ENCODE assay signal across 26 mouse cellular contexts in the genomic region with DNA sequence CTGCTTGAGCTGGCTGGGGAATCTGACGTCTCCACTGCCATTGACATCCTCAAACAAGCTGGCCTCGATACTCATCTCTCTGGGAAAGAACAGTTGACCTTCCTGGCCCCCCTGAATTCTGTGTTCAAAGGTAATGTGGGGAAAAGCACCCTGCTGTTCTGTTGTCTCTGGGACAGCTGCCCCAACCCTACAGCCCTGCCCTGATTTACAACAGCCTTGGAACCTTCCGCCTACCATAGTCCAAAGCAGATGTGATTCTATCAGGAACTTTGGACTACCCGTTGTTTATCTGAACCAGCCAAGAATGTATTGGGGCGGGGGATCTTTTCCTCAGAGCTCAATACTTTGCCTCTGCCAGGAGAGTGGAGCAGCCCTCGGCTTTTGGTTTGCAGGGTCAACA. TPM values are rescaled to one million over a fixed set of nuclear protein-coding genes. Genes with fewer than 3 reads are reported as not detected.
A peak's percentile ranks its signal among the peaks of the same experiment; 100 is the strongest.
DNase-seq lines count a peak whose midpoint lies in the region; ATAC-seq and TF ChIP-seq lines count a peak whose summit lies in the region.
"Had no signal": no experiment of that assay in that cellular context is flagged by ENCODE, and none has a peak within 500 bp of the region (broad histone marks: within the 10 kb centered on the region; RNA-seq: fewer than 3 reads in every experiment).

No protein-coding gene starts in this region.

- peak; percentile 12; the same call in 1 of the 2 replicates for ATAC-seq in lung, embryonic 16.5 days (ENCODE audit: low read depth)
- ATAC-seq in intestine, embryonic 16.5 days = peak; percentile 80
- peak; percentile 3; the same call in 1 of the 2 replicates for ATAC-seq in stomach, embryonic 16.5 days (ENCODE audit: insufficient read depth, low FRiP score)
- ATAC-seq: midbrain, embryonic 15.5 days had no signal

- no peaks in the 10 kb centered on the region for H3K9me3 ChIP-seq in lung, embryonic 16.5 days (ENCODE audit: control insufficient read depth, low read length)
- H3K9me3 ChIP-seq in intestine, embryonic 16.5 days (ENCODE audit: control insufficient read depth, low read length) = no peaks in the 10 kb centered on the region
- H3K9me3 ChIP-seq in stomach, embryonic 16.5 days (replicated peaks; ENCODE audit: control insufficient read depth, low read length) = no peaks in the 10 kb centered on the region
- H3K9me3 ChIP-seq: embryonic facial prominence, embryonic 12.5 days; forebrain, embryonic 12.5 days; heart, embryonic 12.5 days; hindbrain, embryonic 12.5 days; limb, embryonic 12.5 days; midbrain, embryonic 15.5 days; neural tube, embryonic 12.5 days had no signal

- H3K27me3 ChIP-seq in lung, embryonic 16.5 days (ENCODE audit: control insufficient read depth, insufficient read depth, low read depth, low read length) = no peaks in the 10 kb centered on the region
- no peaks in the 10 kb centered on the region for H3K27me3 ChIP-seq in intestine, embryonic 16.5 days (replicated peaks; ENCODE audit: control insufficient read depth, insufficient read depth, low read length)
- no peaks in the 10 kb centered on the region for H3K27me3 ChIP-seq in stomach, embryonic 16.5 days (ENCODE audit: control insufficient read depth, insufficient read depth, low read length)
- no peaks in the 10 kb centered on the region for H3K27me3 ChIP-seq in heart, adult 2 months (ENCODE audit: control insufficient read depth, insufficient read depth, low read length)
- H3K27me3 ChIP-seq: embryonic facial prominence, embryonic 12.5 days; forebrain, embryonic 12.5 days; heart, embryonic 12.5 days; hindbrain, embryonic 12.5 days; limb, embryonic 12.5 days; midbrain, embryonic 15.5 days; neural tube, embryonic 12.5 days had no signal

- DNase-seq in gastrocnemius, adult 2 months = peak; percentile 8
- no peak for DNase-seq in gastrocnemius, postnatal 14 days
- DNase-seq in lung, adult 2 months = no peak
- no peak for DNase-seq in heart, postnatal 14 days
- DNase-seq in heart, adult 2 months = no peak
- DNase-seq: cerebellum, adult 18-20 months; cerebellum, postnatal 14 days; kidney, adult 9 months; kidney, postnatal 36 days; lung, postnatal 36 days; retina, postnatal 1 day; right cerebral cortex, postnatal 25 days; thymus, adult 2 months; thymus, postnatal 4 days had no signal

- no peak overlapping the region for H3K4me2 ChIP-seq in lung, embryonic 16.5 days (ENCODE audit: low read depth, low read length)
- peak overlapping the region; percentile 26; the same call in 1 of the 2 replicates for H3K4me2 ChIP-seq in intestine, embryonic 16.5 days (ENCODE audit: low read depth, low read length)
- H3K4me2 ChIP-seq in stomach, embryonic 16.5 days (ENCODE audit: low read depth, low read length) = no peak overlapping the region
- H3K4me2 ChIP-seq: embryonic facial prominence, embryonic 12.5 days; forebrain, embryonic 12.5 days; heart, embryonic 12.5 days; hindbrain, embryonic 12.5 days; limb, embryonic 12.5 days; midbrain, embryonic 15.5 days; neural tube, embryonic 12.5 days had no signal

- H3K79me2 ChIP-seq in heart, adult 2 months (replicated peaks; ENCODE audit: control insufficient read depth, insufficient read depth, low read length) = no peaks in the 10 kb centered on the region

- H3K4me1 ChIP-seq in lung, embryonic 16.5 days (replicated peaks; ENCODE audit: control insufficient read depth, insufficient read depth, low read length) = peaks cover 36% of the 10 kb centered on the region
- peaks cover 19% of the 10 kb centered on the region for H3K4me1 ChIP-seq in lung, adult 2 months (ENCODE audit: control insufficient read depth, insufficient read depth, low read length)
- peaks cover 45% of the 10 kb centered on the region for H3K4me1 ChIP-seq in intestine, embryonic 16.5 days (ENCODE audit: control insufficient read depth, insufficient read depth, low read length)
- H3K4me1 ChIP-seq in stomach, embryonic 16.5 days (ENCODE audit: control insufficient read depth, insufficient read depth, low read length) = peaks cover 38% of the 10 kb centered on the region
- H3K4me1 ChIP-seq in heart, adult 2 months (ENCODE audit: control insufficient read depth, insufficient read depth, low read length) = peaks cover 21% of the 10 kb centered on the region
- H3K4me1 ChIP-seq: midbrain, embryonic 15.5 days had no signal

- no peak overlapping the region for H3K27ac ChIP-seq in gastrocnemius, adult 2 months
- H3K27ac ChIP-seq in lung, embryonic 16.5 days (ENCODE audit: low read length) = no peak overlapping the region
- H3K27ac ChIP-seq in intestine, embryonic 16.5 days (ENCODE audit: low read length) = peak overlapping the region; percentile 78
- peak overlapping the region; percentile 39; the same call in 1 of the 2 replicates for H3K27ac ChIP-seq in stomach, embryonic 16.5 days (ENCODE audit: low read length)
- no peak overlapping the region for H3K27ac ChIP-seq in heart, adult 2 months
- H3K27ac ChIP-seq: embryonic facial prominence, embryonic 12.5 days; forebrain, embryonic 12.5 days; hindbrain, embryonic 12.5 days; limb, embryonic 12.5 days; liver, embryonic 14.5 days; midbrain, embryonic 15.5 days; neural tube, embryonic 12.5 days had no signal

- H3K36me3 ChIP-seq in lung, embryonic 16.5 days (ENCODE audit: control insufficient read depth, insufficient read depth, low read length) = no peaks in the 10 kb centered on the region
- H3K36me3 ChIP-seq in intestine, embryonic 16.5 days (ENCODE audit: control insufficient read depth, insufficient read depth, low read length) = peaks cover 5% of the 10 kb centered on the region; the same call in 1 of the 2 replicates
- peaks cover 6% of the 10 kb centered on the region; the same call in 1 of the 2 replicates for H3K36me3 ChIP-seq in stomach, embryonic 16.5 days (ENCODE audit: control insufficient read depth, insufficient read depth, low read length)
- no peaks in the 10 kb centered on the region for H3K36me3 ChIP-seq in heart, adult 2 months (ENCODE audit: control insufficient read depth, insufficient read depth, low read length)
- H3K36me3 ChIP-seq: forebrain, embryonic 12.5 days; hindbrain, embryonic 12.5 days; midbrain, embryonic 15.5 days had no signal

- H3K4me3 ChIP-seq in gastrocnemius, adult 2 months = no peak overlapping the region
- H3K4me3 ChIP-seq in lung, embryonic 16.5 days (ENCODE audit: low read length) = no peak overlapping the region
- H3K4me3 ChIP-seq in lung, adult 2 months (replicated peaks; ENCODE audit: extremely low read depth, low read depth, low read length) = no peak overlapping the region
- no peak overlapping the region for H3K4me3 ChIP-seq in intestine, embryonic 16.5 days (ENCODE audit: low read length)
- H3K4me3 ChIP-seq in stomach, embryonic 16.5 days (replicated peaks; ENCODE audit: low read length) = no peak overlapping the region
- H3K4me3 ChIP-seq in heart, adult 2 months = no peak overlapping the region
- H3K4me3 ChIP-seq: embryonic facial prominence, embryonic 12.5 days; erythroblast, embryonic 14.5 days; forebrain, embryonic 12.5 days; heart, embryonic 12.5 days; hindbrain, embryonic 12.5 days; limb, embryonic 12.5 days; midbrain, embryonic 15.5 days; neural tube, embryonic 12.5 days had no signal

- no peak for TF ChIP-seq CTCF in gastrocnemius, adult 2 months (IDR thresholded peaks at IDR 0.05)
- TF ChIP-seq CTCF in lung, adult 2 months (IDR thresholded peaks at IDR 0.05; ENCODE audit: insufficient read depth, low read length) = no peak
- no peak for TF ChIP-seq CTCF in heart, adult 2 months (IDR thresholded peaks at IDR 0.05)

- no peak overlapping the region for H3K9ac ChIP-seq in lung, embryonic 16.5 days (ENCODE audit: low read length)
- no peak overlapping the region for H3K9ac ChIP-seq in intestine, embryonic 16.5 days (ENCODE audit: low read depth, low read length)
- H3K9ac ChIP-seq in stomach, embryonic 16.5 days (ENCODE audit: low read length) = no peak overlapping the region
- H3K9ac ChIP-seq in heart, adult 2 months (ENCODE audit: low read depth, low read length) = no peak overlapping the region
- H3K9ac ChIP-seq: embryonic facial prominence, embryonic 12.5 days; forebrain, embryonic 12.5 days; heart, embryonic 12.5 days; hindbrain, embryonic 12.5 days; limb, embryonic 12.5 days; liver, embryonic 14.5 days; midbrain, embryonic 15.5 days; neural tube, embryonic 12.5 days had no signal

- TF ChIP-seq POLR2A in lung, adult 2 months (IDR thresholded peaks at IDR 0.05; ENCODE audit: borderline replicate concordance, extremely low read depth, low read depth, low read length) = no peak
- no peak for TF ChIP-seq POLR2A in heart, adult 2 months (IDR thresholded peaks at IDR 0.05; ENCODE audit: insufficient read depth, low read depth, low read length)

- TF ChIP-seq EP300 in heart, adult 2 months (IDR thresholded peaks at IDR 0.05; ENCODE audit: insufficient read depth, low read depth, low read length) = no peak

- WGBS in lung, embryonic 16.5 days = 40% methylated on average over 6 of the region's 6 CpGs
- WGBS in lung, adult 2 months = 49% methylated on average over 6 of the region's 6 CpGs
- 22% methylated on average over 6 of the region's 6 CpGs for WGBS in intestine, embryonic 16.5 days
- WGBS in stomach, embryonic 16.5 days = 25% methylated on average over 6 of the region's 6 CpGs
- 72% methylated on average over 6 of the region's 6 CpGs for WGBS in heart, adult 2 months

- intact Hi-C loops in gastrocnemius, adult 2 months (cut with DNase I) = no loop called here
- intact Hi-C loops in gastrocnemius, postnatal 14 days (cut with DNase I; ENCODE audit: low total_unique reads) = loop anchor here (10.0 kb wide), 1 partner anchor 156 kb away; no protein-coding TSS in a partner anchor
- intact Hi-C loops in heart, postnatal 14 days (cut with DNase I) = no loop called here
- intact Hi-C loops in heart, adult 2 months (cut with DNase I) = no loop called here

RNA-seq across cellular contexts. Expression of gene Tgfbi, which starts 21.2 kb away (rescaled TPM):
- total RNA-seq in gastrocnemius, adult 2 months (2021) = 10 to 100 TPM; 13.0 to 24.8 TPM
- total RNA-seq in gastrocnemius, postnatal 14 days (2021) = 10 to 100 TPM; 33.5 to 45.6 TPM
- polyA plus RNA-seq in lung, embryonic 16.5 days (2015; fragmentation: Nextera tagmentation; extraction: Ambion mirVana) = 175 and 183 TPM in 2 replicates
- 50.8 and 53.9 TPM in 2 replicates for polyA plus RNA-seq in lung, adult 2 months (2012; rRNA removed)
- 122 and 124 TPM in 2 replicates for polyA plus RNA-seq in intestine, embryonic 16.5 days (2015; fragmentation: Nextera tagmentation; extraction: Ambion mirVana)
- 180 and 191 TPM in 2 replicates for polyA plus RNA-seq in stomach, embryonic 16.5 days (2015; fragmentation: Nextera tagmentation; extraction: Ambion mirVana)
- 10 to 100 TPM; 17.1 to 22.3 TPM for total RNA-seq in heart, postnatal 14 days (2021)
- total RNA-seq in heart, adult 2 months (2021) = 10 to 100 TPM; 19.7 to 20.9 TPM
- polyA plus RNA-seq in heart, adult 2 months (2012; rRNA removed) = 22.1 and 22.2 TPM in 2 replicates

Comparison
In these comparisons a context has a peak if more than half of its experiments do, and no peak if none do; other contexts are left out.
1. H3K27ac ChIP-seq: peak in intestine, embryonic 16.5 days (single experiment) and stomach, embryonic 16.5 days (single experiment); none in gastrocnemius, adult 2 months (single experiment), lung, embryonic 16.5 days (single experiment) and heart, adult 2 months (single experiment).
2. ATAC-seq: peak in every context shown above with its lines; median percentile 80 in intestine, embryonic 16.5 days; 12 in lung, embryonic 16.5 days; 3 in stomach, embryonic 16.5 days.